Mouse (Mus musculus): Measurements from ENCODE around the gene Rnls.

Rnls gene

GRCm38 (mm10) chr19:33179595-33179994 lies 212.5 kb downstream of the Rnls start:
- no peak for DNase-seq (ENCODE audit: low read depth)

GRCm38 (mm10) chr19:33178866-33179265 lies 213.2 kb downstream of the Rnls start:
- no peak for DNase-seq (ENCODE audit: low read depth)

- no peak for DNase-seq (ENCODE audit: low read depth)
These were observed 213.7 kb downstream of the Rnls start for GRCm38 (mm10) chr19:33178367-33178766.

GRCm38 (mm10) chr19:33173991-33174390 lies 218.1 kb downstream of the Rnls start:
- no peak for DNase-seq (ENCODE audit: low read depth)

- no peak for DNase-seq (ENCODE audit: low read depth)
These were observed 222.2 kb downstream of the Rnls start for GRCm38 (mm10) chr19:33169881-33170280.

GRCm38 (mm10) chr19:33167528-33168264 lies 224.4 kb downstream of the Rnls start:
- DNase-seq (ENCODE audit: low read depth) = no peak

GRCm38 (mm10) chr19:33164801-33165200 lies 227.3 kb downstream of the Rnls start:
- no peak for DNase-seq (ENCODE audit: low read depth)

GRCm38 (mm10) chr19:33161903-33162302 lies 230.2 kb downstream of the Rnls start:
- no peak for DNase-seq (ENCODE audit: low read depth)

GRCm38 (mm10) chr19:33159897-33160296 lies 232.2 kb downstream of the Rnls start:
- DNase-seq (ENCODE audit: low read depth) = no peak

GRCm38 (mm10) chr19:33159192-33159591 lies 232.9 kb downstream of the Rnls start:
- no peak for DNase-seq (ENCODE audit: low read depth)

- DNase-seq (ENCODE audit: low read depth) = no peak
These were observed 233.9 kb downstream of the Rnls start for GRCm38 (mm10) chr19:33158234-33158633.

- no peak for DNase-seq (ENCODE audit: low read depth)
These were observed 243.7 kb downstream of the Rnls start for GRCm38 (mm10) chr19:33148411-33148810.

GRCm38 (mm10) chr19:33143198-33143597 lies 248.9 kb downstream of the Rnls start:
- no peak for DNase-seq (ENCODE audit: low read depth)

- DNase-seq (ENCODE audit: low read depth) = no peak
These were observed 254.8 kb downstream of the Rnls start for GRCm38 (mm10) chr19:33137316-33137715.

- no peak for DNase-seq (ENCODE audit: low read depth)
These were observed 269.4 kb downstream of the Rnls start for GRCm38 (mm10) chr19:33122611-33123226.

GRCm38 (mm10) chr19:33119947-33120346 lies 272.1 kb downstream of the Rnls start:
- no peak for DNase-seq (ENCODE audit: low read depth)

GRCm38 (mm10) chr19:33118898-33119297 lies 273.2 kb downstream of the Rnls start:
- DNase-seq (ENCODE audit: low read depth) = no peak

- no peak for DNase-seq (ENCODE audit: low read depth)
These were observed 277.3 kb downstream of the Rnls start for GRCm38 (mm10) chr19:33114631-33115295.

GRCm38 (mm10) chr19:33113746-33114145 lies 278.3 kb downstream of the Rnls start:
- DNase-seq (ENCODE audit: low read depth) = no peak

GRCm38 (mm10) chr19:33110404-33110803 lies 281.7 kb downstream of the Rnls start:
- DNase-seq (ENCODE audit: low read depth) = no peak

GRCm38 (mm10) chr19:33109941-33110371 lies 282.1 kb downstream of the Rnls start:
- DNase-seq (ENCODE audit: low read depth) = no peak

- DNase-seq (ENCODE audit: low read depth) = no peak
These were observed 283.0 kb downstream of the Rnls start for GRCm38 (mm10) chr19:33109141-33109540.

- DNase-seq (ENCODE audit: low read depth) = no peak
These were observed 288.2 kb downstream of the Rnls start for GRCm38 (mm10) chr19:33103851-33104250.

Data from fibroblast of lung, adult 2 months (primary cell).